Mouse (Mus musculus) heart, embryonic 12.5 days (tissue): ENCODE data around the gene Sertad3. TPM values are rescaled to one million over a fixed set of nuclear protein-coding genes. Genes with fewer than 3 reads are reported as not detected.
A peak's percentile ranks its signal among the peaks of the same experiment; 100 is the strongest.

ENCODE experiments used
- ATAC-seq: fragments of 200-750 bp; cut with Nextera tagmentation; 2 replicates; pipeline ENCODE4 v1.8.0; 2017; ENCODE audit warnings: moderate TSS enrichment, moderate library complexity; ENCODE audit not compliant: insufficient number of reproducible peaks, low FRiP score
- H3K27ac ChIP-seq: fragments of 300-500 bp; sonication (generic); 2 replicates; pipeline ENCODE4 v1.5.1; 2016; ENCODE audit warnings: mild to moderate bottlenecking, moderate library complexity; ENCODE audit not compliant: poor library complexity, severe bottlenecking
- H3K27me3 ChIP-seq: fragments of 300-500 bp; sonication (generic); replicated peaks from 2 replicates; pipeline ENCODE4 v1.6.1; 2016; ENCODE audit warnings: mild to moderate bottlenecking, moderate library complexity
- H3K36me3 ChIP-seq: fragments of 300-500 bp; sonication (generic); 2 replicates; pipeline ENCODE4 v1.6.1; 2016; ENCODE audit warnings: mild to moderate bottlenecking, moderate library complexity
- H3K4me1 ChIP-seq: fragments of 300-500 bp; sonication (generic); replicated peaks from 2 replicates; pipeline ENCODE4 v1.6.1; 2016; ENCODE audit warnings: mild to moderate bottlenecking
- H3K4me2 ChIP-seq: fragments of 300-500 bp; sonication (generic); 2 replicates; pipeline ENCODE4 v1.6.1; 2016; ENCODE audit warnings: mild to moderate bottlenecking, moderate library complexity
- H3K4me3 ChIP-seq: fragments of 300-500 bp; sonication (generic); 2 replicates; pipeline ENCODE4 v1.5.1; 2016; ENCODE audit warnings: mild to moderate bottlenecking
- H3K9ac ChIP-seq: fragments of 300-500 bp; sonication (generic); 2 replicates; pipeline ENCODE4 v1.6.1; 2016; ENCODE audit warnings: mild to moderate bottlenecking, moderate library complexity
- H3K9me3 ChIP-seq: fragments of 300-500 bp; sonication (generic); replicated peaks from 2 replicates; pipeline ENCODE4 v1.6.1; 2016; ENCODE audit warnings: mild to moderate bottlenecking, moderate library complexity
- WGBS: fragments of 180-500 bp; shearing (Covaris S2); methylation state at CpG from one replicate; pipeline ENCODE4 v1.1.7; 2016; 5-methylcytosine and 5-hydroxymethylcytosine counted together
- polyA plus RNA-seq: library from polyadenylated mRNA; unstranded; fragments of >200 nt; fragmentation: Nextera tagmentation; extraction: Ambion mirVana; gene quantifications from 2 replicates; pipeline ENCODE4 v1.2.1, GENCODE M21; 2016

Sertad3 gene
- polyA plus RNA-seq, 1 experiment from 2014 or later: 22.8 TPM

- no peak for ATAC-seq
- Histone ChIP-seq H3K27me3 (no peaks in the 10 kb centered on the region), H3K36me3 (peaks cover 18% of the 10 kb centered on the region), H3K4me1 (peaks cover 14% of the 10 kb centered on the region), H3K9me3 (no peaks in the 10 kb centered on the region), H3K4me2 (peak overlapping the region; percentile 70), H3K27ac (peak overlapping the region; percentile 86), H3K9ac (peak overlapping the region; percentile 70), H3K4me3 (peak overlapping the region; percentile 43)
- WGBS: 15% methylated on average over 9 of the region's 11 CpGs
These were observed 7.5 kb downstream of the Sertad3 start for GRCm38 (mm10) chr7:27480927-27481626.

DNA sequence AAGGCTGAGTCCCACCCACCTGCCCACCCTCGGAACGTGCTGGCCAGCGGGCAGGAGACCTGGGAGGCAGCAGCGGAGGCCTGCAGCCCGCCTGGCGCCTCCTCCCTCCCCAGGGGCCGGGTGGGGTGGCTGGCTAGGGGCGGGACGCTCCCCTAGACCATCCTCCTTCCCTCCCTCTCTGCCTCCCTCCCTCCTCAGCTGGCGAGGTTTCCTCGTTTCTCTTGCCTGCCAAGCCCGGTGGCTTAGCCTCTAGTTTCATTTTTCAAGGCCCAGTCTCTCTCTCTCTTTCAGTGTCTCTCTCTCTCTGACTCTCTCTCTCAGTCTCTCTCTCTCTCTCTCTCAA lies 8.0 kb downstream of the Sertad3 start:
- WGBS: 2% methylated on average over 11 of the region's 12 CpGs
- peaks cover 14% of the 10 kb centered on the region for H3K4me1 ChIP-seq
- no peaks in the 10 kb centered on the region for H3K9me3 ChIP-seq
- peak overlapping the region; percentile 86 for H3K27ac ChIP-seq
- ATAC-seq: peak; percentile 97
- peak overlapping the region; percentile 70 for H3K9ac ChIP-seq
- peak overlapping the region; percentile 70 for H3K4me2 ChIP-seq
- no peaks in the 10 kb centered on the region for H3K27me3 ChIP-seq
- H3K4me3 ChIP-seq: peak overlapping the region; percentile 43
- H3K36me3 ChIP-seq: peaks cover 13% of the 10 kb centered on the region

DNA sequence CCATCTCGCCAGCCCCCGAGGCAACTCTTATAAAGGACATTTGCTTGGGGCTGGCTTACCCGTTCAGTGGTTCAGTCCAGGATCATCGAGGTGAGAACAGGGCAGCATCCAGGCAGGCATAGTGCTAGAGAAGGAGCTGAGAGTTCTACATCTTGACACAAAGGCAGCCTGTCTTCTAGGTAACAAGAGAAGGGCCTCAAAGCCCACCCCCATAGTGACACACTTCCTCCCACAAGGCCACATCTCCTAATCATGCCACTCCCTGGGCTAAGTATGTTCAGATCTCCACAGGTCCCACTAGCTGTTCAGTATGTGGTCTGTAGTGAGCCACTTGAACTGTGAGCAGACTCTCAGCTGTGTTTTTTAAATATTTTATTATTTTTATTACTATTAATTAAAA lies 10.3 kb downstream of the Sertad3 start:
- Histone ChIP-seq H3K4me1 (peaks cover 24% of the 10 kb centered on the region), H3K36me3 (peaks cover 6% of the 10 kb centered on the region), H3K9me3 (no peaks in the 10 kb centered on the region), H3K4me3 (no peak overlapping the region), H3K27me3 (no peaks in the 10 kb centered on the region), H3K4me2 (no peak overlapping the region), H3K9ac (no peak overlapping the region), H3K27ac (no peak overlapping the region)
- no peak for ATAC-seq
- 84% methylated on average over 4 of the region's 4 CpGs for WGBS

GRCm38 (mm10) chr7:27486102-27486769 lies 12.7 kb downstream of the Sertad3 start:
- peak overlapping the region; percentile 75 for H3K4me2 ChIP-seq
- H3K4me3 ChIP-seq: peak overlapping the region; percentile 75
- no peak for ATAC-seq
- no peaks in the 10 kb centered on the region for H3K9me3 ChIP-seq
- H3K4me1 ChIP-seq: peaks cover 39% of the 10 kb centered on the region
- H3K36me3 ChIP-seq: peaks cover 20% of the 10 kb centered on the region
- peak overlapping the region; percentile 53; the same call in 1 of the 2 replicates for H3K9ac ChIP-seq
- WGBS: 2% methylated on average over 13 of the region's 13 CpGs
- H3K27me3 ChIP-seq: no peaks in the 10 kb centered on the region
- peak overlapping the region; percentile 98 for H3K27ac ChIP-seq

DNA sequence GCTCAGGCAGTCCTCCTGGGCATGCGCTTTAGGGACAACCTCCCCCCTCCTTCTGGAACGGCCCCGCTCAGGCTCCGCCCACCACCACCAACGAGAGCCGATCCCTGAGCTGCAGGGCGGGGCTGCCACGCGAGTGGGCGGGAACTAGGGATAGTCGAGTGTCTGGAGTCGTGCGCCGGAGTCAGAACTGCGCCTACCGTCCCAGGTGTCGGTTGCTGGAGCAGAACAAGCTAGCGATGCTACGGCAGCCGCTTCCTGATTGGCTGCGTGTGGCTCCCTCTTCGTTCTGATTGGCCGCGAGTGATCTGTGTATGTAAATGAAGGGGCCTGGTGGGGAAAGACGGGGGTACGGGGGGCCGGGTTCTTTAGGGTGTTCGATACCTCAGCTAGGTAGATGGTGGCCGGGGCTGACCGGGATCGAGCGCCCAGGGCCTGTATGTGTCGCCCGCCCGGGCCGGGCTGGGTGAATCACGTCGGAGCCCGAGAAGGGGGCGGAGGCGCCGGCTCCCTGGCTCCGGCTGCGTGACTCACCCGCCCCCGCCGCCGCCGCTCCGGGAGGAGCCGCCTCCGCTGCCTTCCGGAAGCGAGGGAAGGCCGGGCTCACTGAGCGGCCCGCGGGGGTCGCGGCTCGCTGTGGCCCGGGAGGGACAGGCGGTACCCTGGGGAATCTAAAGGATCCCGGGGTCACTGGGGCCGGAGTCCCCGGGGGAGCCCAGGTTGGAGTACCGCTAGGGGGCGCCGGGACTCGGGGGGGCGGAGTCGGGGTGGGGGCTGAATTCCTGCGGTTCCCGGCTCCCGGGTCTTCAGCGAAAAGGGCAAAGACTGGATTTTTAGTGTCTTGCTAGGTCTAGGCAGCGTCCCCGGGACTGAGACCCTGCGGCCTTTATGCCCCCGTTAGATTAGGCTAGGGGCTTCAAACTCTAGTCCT lies 13.5 kb downstream of the Sertad3 start, which contains the start of gene Sertad1:
Gene Sertad1, plus strand, starts transcription at position 141 of the 928 bp plus-strand sequence.
- peak; percentile 89 for ATAC-seq
- H3K36me3 ChIP-seq: peaks cover 20% of the 10 kb centered on the region
- H3K9ac ChIP-seq: peak within 1 kb of the TSS; percentile 88
- no peaks in the 10 kb centered on the region for H3K9me3 ChIP-seq
- WGBS: under 1% methylated on average over 58 of the region's 80 CpGs
- peak within 1 kb of the TSS; percentile 98 for H3K27ac ChIP-seq
- peak within 1 kb of the TSS; percentile 75 for H3K4me3 ChIP-seq
- peak within 1 kb of the TSS; percentile 75 for H3K4me2 ChIP-seq
- no peaks in the 10 kb centered on the region for H3K27me3 ChIP-seq
- peaks cover 40% of the 10 kb centered on the region for H3K4me1 ChIP-seq

GRCm38 (mm10) chr7:27487740-27488268 lies 14.2 kb downstream of the Sertad3 start:
- ATAC-seq: no peak
- under 1% methylated on average over 13 of the region's 13 CpGs for WGBS

DNA sequence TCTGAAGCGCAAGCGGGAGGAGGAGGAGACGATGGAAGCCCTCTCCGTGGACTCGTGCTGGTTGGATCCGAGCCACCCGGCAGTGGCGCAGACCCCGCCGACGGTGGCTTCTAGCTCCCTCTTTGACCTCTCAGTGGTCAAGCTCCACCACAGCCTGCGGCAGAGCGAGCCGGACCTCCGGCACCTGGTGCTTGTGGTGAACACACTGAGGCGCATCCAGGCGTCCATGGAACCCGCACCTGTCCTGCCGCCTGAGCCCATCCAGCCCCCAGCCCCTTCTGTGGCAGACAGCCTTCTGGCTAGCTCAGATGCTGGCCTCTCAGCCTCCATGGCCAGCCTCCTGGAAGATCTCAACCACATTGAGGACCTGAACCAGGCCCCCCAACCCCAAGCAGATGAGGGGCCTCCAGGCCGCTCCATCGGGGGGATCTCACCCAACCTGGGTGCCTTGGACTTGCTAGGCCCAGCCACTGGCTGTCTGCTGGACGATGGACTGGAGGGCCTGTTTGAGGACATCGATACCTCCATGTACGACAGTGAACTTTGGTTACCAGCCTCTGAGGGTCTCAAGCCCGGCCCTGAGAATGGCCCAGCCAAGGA lies 15.8 kb downstream of the Sertad3 start:
- Histone ChIP-seq H3K9me3 (no peaks in the 10 kb centered on the region), H3K4me2 (peak overlapping the region; percentile 75), H3K9ac (peak overlapping the region; percentile 71), H3K27ac (peak overlapping the region; percentile 97), H3K36me3 (peaks cover 20% of the 10 kb centered on the region), H3K27me3 (no peaks in the 10 kb centered on the region), H3K4me3 (no peak overlapping the region), H3K4me1 (peaks cover 41% of the 10 kb centered on the region)
- ATAC-seq: no peak
- 90% methylated on average over 25 of the region's 25 CpGs for WGBS

More at GRCm38 (mm10) chr7:27487740-27488268, 14.2 kb downstream of the Sertad3 start:
- peak overlapping the region; percentile 75 for H3K4me3 ChIP-seq
- H3K27ac ChIP-seq: peak overlapping the region; percentile 98
- peak overlapping the region; percentile 75 for H3K4me2 ChIP-seq
- H3K9ac ChIP-seq: peak overlapping the region; percentile 88
- peaks cover 20% of the 10 kb centered on the region for H3K36me3 ChIP-seq
- peaks cover 41% of the 10 kb centered on the region for H3K4me1 ChIP-seq
- no peaks in the 10 kb centered on the region for H3K9me3 ChIP-seq
- H3K27me3 ChIP-seq: no peaks in the 10 kb centered on the region

DNA sequence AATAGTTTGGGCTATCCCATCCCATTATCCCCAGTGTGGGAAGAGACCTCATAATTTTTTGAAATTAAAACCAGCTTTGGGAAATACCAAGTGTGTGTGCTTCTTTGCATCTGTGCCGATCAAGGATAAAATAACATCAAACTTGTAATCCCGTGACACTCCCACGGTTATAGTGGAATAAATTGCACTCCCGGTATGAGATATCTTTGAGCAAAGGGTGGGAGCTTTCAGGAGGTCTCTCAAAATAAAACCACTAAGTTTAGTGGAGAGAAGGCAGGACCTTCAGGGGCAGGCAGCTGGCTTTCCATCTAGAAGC lies 16.6 kb downstream of the Sertad3 start:
- Histone ChIP-seq H3K4me1 (peaks cover 41% of the 10 kb centered on the region), H3K27me3 (no peaks in the 10 kb centered on the region), H3K4me2 (peak overlapping the region; percentile 75), H3K27ac (peak overlapping the region; percentile 97), H3K9ac (peak overlapping the region; percentile 71), H3K36me3 (peaks cover 20% of the 10 kb centered on the region), H3K4me3 (peak overlapping the region; percentile 42), H3K9me3 (no peaks in the 10 kb centered on the region)
- WGBS: 25% methylated on average over 4 of the region's 4 CpGs
- ATAC-seq: no peak

- WGBS: 2% methylated on average over 29 of the region's 33 CpGs
- peak overlapping the region; percentile 71 for H3K9ac ChIP-seq
- H3K27ac ChIP-seq: peak overlapping the region; percentile 97
- no peaks in the 10 kb centered on the region for H3K27me3 ChIP-seq
- H3K4me1 ChIP-seq: peaks cover 41% of the 10 kb centered on the region
- H3K4me2 ChIP-seq: peak overlapping the region; percentile 75
- peaks cover 20% of the 10 kb centered on the region for H3K36me3 ChIP-seq
- no peaks in the 10 kb centered on the region for H3K9me3 ChIP-seq
- ATAC-seq: peak; percentile 89
- peak overlapping the region; percentile 42 for H3K4me3 ChIP-seq
These were observed 17.2 kb downstream of the Sertad3 start for GRCm38 (mm10) chr7:27490543-27491329.

GRCm38 (mm10) chr7:27491856-27492255 lies 18.3 kb downstream of the Sertad3 start:
- peaks cover 43% of the 10 kb centered on the region for H3K4me1 ChIP-seq
- 49% methylated on average over 7 of the region's 7 CpGs for WGBS
- 0 out of 2 replicates have a peak overlapping the region, but pooled peaks have one; percentile 35 for H3K9ac ChIP-seq
- H3K4me2 ChIP-seq: peak overlapping the region; percentile 22
- peak overlapping the region; percentile 97 for H3K27ac ChIP-seq
- ATAC-seq: no peak
- no peaks in the 10 kb centered on the region for H3K9me3 ChIP-seq
- no peaks in the 10 kb centered on the region for H3K27me3 ChIP-seq
- H3K36me3 ChIP-seq: peaks cover 20% of the 10 kb centered on the region
- H3K4me3 ChIP-seq: no peak overlapping the region
